Mouse (Mus musculus): Measurements from ENCODE around the gene Plekha1.

DNA sequence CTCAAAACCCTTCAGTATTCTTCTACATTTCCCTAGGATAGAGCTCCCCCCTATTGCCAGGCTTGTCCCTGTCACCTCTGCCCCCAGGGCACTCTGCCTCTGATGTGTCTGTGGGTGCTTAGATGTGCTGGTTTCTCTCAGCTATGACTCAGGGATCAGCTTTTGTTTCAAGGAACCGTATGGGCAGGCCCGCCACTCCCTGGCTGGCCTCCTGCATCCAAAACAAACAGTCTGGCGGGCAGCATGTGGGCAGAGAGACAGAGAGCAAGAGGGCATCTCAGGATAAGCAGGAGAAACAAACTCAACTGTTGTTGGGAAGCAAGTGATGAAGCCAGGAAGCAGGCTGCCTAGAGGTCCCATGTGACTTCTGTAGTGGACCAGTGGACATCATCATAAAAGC is 9.9 kb upstream of the Plekha1 start:
- TF ChIP-seq CTCF (conservative IDR thresholded peaks at IDR 0.05; ENCODE audit: low read length), result no peak
- no peak for TF ChIP-seq POU5F1 (IDR thresholded peaks at IDR 0.05; ENCODE audit: borderline replicate concordance, low read length)
